21 mouse cellular contexts compared by ENCODE assay signal in genomic region chr7:67986816-67987215, GRCm38 (mm10). TPM values are rescaled to one million over a fixed set of nuclear protein-coding genes. Genes with fewer than 3 reads are reported as not detected.
DNase-seq lines count a peak whose midpoint lies in the region; ATAC-seq and TF ChIP-seq lines count a peak whose summit lies in the region.
"Had no signal": no experiment of that assay in that cellular context is flagged by ENCODE, and none has a peak within 500 bp of the region (broad histone marks: within the 10 kb centered on the region; RNA-seq: fewer than 3 reads in every experiment).

No protein-coding gene starts in this region.

- H3K27ac ChIP-seq in kidney, postnatal 0 days: no peak overlapping the region
- H3K27ac ChIP-seq in stomach, embryonic 16.5 days (ENCODE audit: low read length): no peak overlapping the region
- H3K27ac ChIP-seq in stomach, postnatal 0 days (replicated peaks): no peak overlapping the region
- H3K27ac ChIP-seq in hindbrain, embryonic 14.5 days: no peak overlapping the region
- H3K27ac ChIP-seq: embryonic facial prominence, embryonic 12.5 days; forebrain, embryonic 12.5 days; heart, adult 2 months had no signal

- WGBS in kidney, postnatal 0 days: 57% methylated on average over 11 of the region's 11 CpGs
- 49% methylated on average over 11 of the region's 11 CpGs for WGBS in stomach, embryonic 16.5 days
- WGBS in stomach, postnatal 0 days: 45% methylated on average over 11 of the region's 11 CpGs
- WGBS in hindbrain, embryonic 14.5 days: 71% methylated on average over 11 of the region's 11 CpGs

- ATAC-seq in kidney, postnatal 0 days (replicated peaks; ENCODE audit: low FRiP score, low read depth): no peak
- ATAC-seq in stomach, embryonic 16.5 days (ENCODE audit: insufficient read depth, low FRiP score): peak; percentile 45; the same call in 1 of the 2 replicates
- no peak for ATAC-seq in stomach, postnatal 0 days (ENCODE audit: low FRiP score, low TSS enrichment)
- no peak for ATAC-seq in hindbrain, embryonic 14.5 days (ENCODE audit: low FRiP score)
- ATAC-seq: CD4-positive, CD25-positive, alpha-beta regulatory T cell, adult 4 months; forebrain, embryonic 16.5 days had no signal

- H3K36me3 ChIP-seq in kidney, postnatal 0 days (ENCODE audit: insufficient read depth, low read length): no peaks in the 10 kb centered on the region
- no peaks in the 10 kb centered on the region for H3K36me3 ChIP-seq in stomach, embryonic 16.5 days (ENCODE audit: control insufficient read depth, insufficient read depth, low read length)
- no peaks in the 10 kb centered on the region for H3K36me3 ChIP-seq in stomach, postnatal 0 days (ENCODE audit: control insufficient read depth, insufficient read depth, low read length)
- H3K36me3 ChIP-seq in hindbrain, embryonic 14.5 days (replicated peaks; ENCODE audit: control insufficient read depth, insufficient read depth): no peaks in the 10 kb centered on the region
- H3K36me3 ChIP-seq: forebrain, embryonic 12.5 days; G1E; heart, embryonic 12.5 days had no signal

- no peak overlapping the region for H3K4me3 ChIP-seq in kidney, postnatal 0 days (replicated peaks; ENCODE audit: low read depth, low read length)
- H3K4me3 ChIP-seq in stomach, embryonic 16.5 days (replicated peaks; ENCODE audit: low read length): no peak overlapping the region
- no peak overlapping the region for H3K4me3 ChIP-seq in stomach, postnatal 0 days (ENCODE audit: low read depth, low read length)
- H3K4me3 ChIP-seq in hindbrain, embryonic 14.5 days (replicated peaks; ENCODE audit: low read length): no peak overlapping the region
- H3K4me3 ChIP-seq: embryonic facial prominence, embryonic 12.5 days; forebrain, embryonic 12.5 days; heart, adult 2 months; heart, embryonic 12.5 days had no signal

- H3K4me1 ChIP-seq in kidney, postnatal 0 days (replicated peaks; ENCODE audit: insufficient read depth, low read length): peaks cover 21% of the 10 kb centered on the region
- H3K4me1 ChIP-seq in stomach, embryonic 16.5 days (ENCODE audit: control insufficient read depth, insufficient read depth, low read length): peaks cover 29% of the 10 kb centered on the region
- peaks cover 5% of the 10 kb centered on the region; the same call in 1 of the 2 replicates for H3K4me1 ChIP-seq in stomach, postnatal 0 days (replicated peaks; ENCODE audit: control insufficient read depth, insufficient read depth)
- peaks cover 13% of the 10 kb centered on the region for H3K4me1 ChIP-seq in hindbrain, embryonic 14.5 days (replicated peaks; ENCODE audit: control insufficient read depth, insufficient read depth, low read length)

- DNase-seq in adrenal gland, postnatal 25 days: peak; percentile 20
- DNase-seq in adrenal gland, adult 18-20 months (ENCODE audit: low spot score in 2 of 2): no peak
- DNase-seq in kidney, postnatal 0 days (ENCODE audit: low spot score): peak; percentile 81
- no peak for DNase-seq in kidney, adult 11 months
- no peak for DNase-seq in stomach, postnatal 0 days (ENCODE audit: low spot score)
- no peak for DNase-seq in hindbrain, embryonic 14.5 days (ENCODE audit: low spot score)
- DNase-seq: adrenal gland, postnatal 10 days; B cell, adult 2 months; cerebellum, adult 11-12 months; cerebellum, adult 9-10 months; cerebellum, postnatal 25 days; gastrocnemius, postnatal 10 days; heart, adult 2 months; heart, postnatal 36 days had no signal

- TF ChIP-seq CTCF in kidney, postnatal 0 days (IDR thresholded peaks at IDR 0.05; ENCODE audit: low read depth): no peak
- no peak for TF ChIP-seq CTCF in stomach, postnatal 0 days (IDR thresholded peaks at IDR 0.05; ENCODE audit: low read depth)

- no peaks in the 10 kb centered on the region for H3K27me3 ChIP-seq in kidney, postnatal 0 days (ENCODE audit: insufficient read depth, low read length)
- H3K27me3 ChIP-seq in stomach, embryonic 16.5 days (ENCODE audit: control insufficient read depth, insufficient read depth, low read length): no peaks in the 10 kb centered on the region
- H3K27me3 ChIP-seq in stomach, postnatal 0 days (ENCODE audit: control insufficient read depth, insufficient read depth, low read length): no peaks in the 10 kb centered on the region
- no peaks in the 10 kb centered on the region for H3K27me3 ChIP-seq in hindbrain, embryonic 14.5 days (ENCODE audit: control insufficient read depth, insufficient read depth, low read length)
- H3K27me3 ChIP-seq: embryonic facial prominence, embryonic 12.5 days; forebrain, embryonic 12.5 days; heart, embryonic 12.5 days had no signal

- TF ChIP-seq EP300 in stomach, postnatal 0 days (optimal IDR thresholded peaks at IDR 0.05): no peak

- H3K9me3 ChIP-seq in kidney, postnatal 0 days (replicated peaks; ENCODE audit: low read length): no peaks in the 10 kb centered on the region
- no peaks in the 10 kb centered on the region for H3K9me3 ChIP-seq in stomach, embryonic 16.5 days (replicated peaks; ENCODE audit: control insufficient read depth, low read length)
- H3K9me3 ChIP-seq in stomach, postnatal 0 days (ENCODE audit: control insufficient read depth, low read length): no peaks in the 10 kb centered on the region
- no peaks in the 10 kb centered on the region for H3K9me3 ChIP-seq in hindbrain, embryonic 14.5 days (ENCODE audit: control insufficient read depth, low read length)
- H3K9me3 ChIP-seq: embryonic facial prominence, embryonic 12.5 days; forebrain, embryonic 12.5 days; heart, embryonic 12.5 days had no signal

- no peak overlapping the region for H3K9ac ChIP-seq in kidney, postnatal 0 days (ENCODE audit: low read depth, low read length)
- H3K9ac ChIP-seq in stomach, embryonic 16.5 days (ENCODE audit: low read length): no peak overlapping the region
- no peak overlapping the region for H3K9ac ChIP-seq in stomach, postnatal 0 days (ENCODE audit: low read length)
- H3K9ac ChIP-seq in hindbrain, embryonic 14.5 days: no peak overlapping the region
- H3K9ac ChIP-seq: embryonic facial prominence, embryonic 12.5 days; forebrain, embryonic 12.5 days; heart, embryonic 12.5 days had no signal

- no peak overlapping the region for H3K4me2 ChIP-seq in kidney, postnatal 0 days (ENCODE audit: low read length)
- no peak overlapping the region for H3K4me2 ChIP-seq in stomach, embryonic 16.5 days (ENCODE audit: low read depth, low read length)
- no peak overlapping the region for H3K4me2 ChIP-seq in stomach, postnatal 0 days (replicated peaks; ENCODE audit: low read depth)
- H3K4me2 ChIP-seq in hindbrain, embryonic 14.5 days (replicated peaks): no peak overlapping the region
- H3K4me2 ChIP-seq: embryonic facial prominence, embryonic 12.5 days; forebrain, embryonic 12.5 days; heart, embryonic 12.5 days had no signal

RNA-seq across cellular contexts. Expression of gene Igf1r, which starts 34.2 kb away (rescaled TPM):
- total RNA-seq in adrenal gland, postnatal 25 days (2021): 102 and 104 TPM in 2 replicates
- total RNA-seq in adrenal gland, adult 18-20 months (2021): 100 to 1,000 TPM in 1 of 2 experiments, 10 to 100 TPM in 1; 56.6 to 128 TPM
- polyA plus RNA-seq in kidney, postnatal 0 days (2015; fragmentation: Nextera tagmentation; extraction: Ambion mirVana): 18.1 and 18.4 TPM in 2 replicates
- polyA plus RNA-seq in stomach, embryonic 16.5 days (2015; fragmentation: Nextera tagmentation; extraction: Ambion mirVana): 15.0 and 15.4 TPM in 2 replicates
- polyA plus RNA-seq in stomach, postnatal 0 days (2015; fragmentation: Nextera tagmentation; extraction: Ambion mirVana): 6.5 and 6.8 TPM in 2 replicates
- polyA plus RNA-seq in hindbrain, embryonic 14.5 days (2014; fragmentation: Nextera tagmentation; extraction: Ambion mirVana): 18.3 and 21.0 TPM in 2 replicates

Comparison
In these comparisons a context has a peak if more than half of its experiments do, and no peak if none do; other contexts are left out.
1. DNase-seq: peak in adrenal gland, postnatal 25 days (single experiment) and kidney, postnatal 0 days (single experiment); none in adrenal gland, adult 18-20 months (0 of 2), kidney, adult 11 months (single experiment), stomach, postnatal 0 days (single experiment) and hindbrain, embryonic 14.5 days (single experiment).